Mouse (Mus musculus) megakaryocyte, embryonic 14.5 days (primary cell): ENCODE data around the gene Crtac1.

Source experiments
- FLI1 ChIP-seq: IDR thresholded peaks from 2 replicates; pipeline ENCODE4 v1.6.1; 2012; ENCODE audit warnings: low read length, inconsistent platforms, mixed read lengths
- GATA1 ChIP-seq: IDR thresholded peaks from 3 replicates; pipeline ENCODE4 v1.6.1; 2012; ENCODE audit warnings: mixed read lengths, low read length, inconsistent platforms, borderline replicate concordance

GRCm38 (mm10) chr19:42308931-42309330, 122.7 kb downstream of the Crtac1 start:
- no peak for TF ChIP-seq GATA1
- TF ChIP-seq FLI1 = no peak
